Mouse (Mus musculus) spleen, adult 2 months (tissue): ENCODE results near the gene Wbp4.

ENCODE experiments used
- CTCF ChIP-seq: fragments of 200-500 bp; IDR thresholded peaks from 2 replicates; pipeline ENCODE4 v1.5.1; 2011; ENCODE audit warnings: mild to moderate bottlenecking, inconsistent platforms; ENCODE audit not compliant: insufficient read depth, insufficient read length, insufficient replicate concordance; ENCODE audit errors: extremely low read depth
- POLR2A ChIP-seq: fragments of 200-500 bp; IDR thresholded peaks from 2 replicates; pipeline ENCODE4 v1.6.1; 2011; ENCODE audit warnings: low read depth, low read length, inconsistent platforms

- TF ChIP-seq CTCF (no peak), POLR2A (no peak)
Observed at GRCm38 (mm10) chr14:79420083-79420685, 61.1 kb downstream of the Wbp4 start.
